Mouse (Mus musculus): ENCODE measurements around the gene Luzp1. TPM values are rescaled to one million over a fixed set of nuclear protein-coding genes. Genes with fewer than 3 reads are reported as not detected.

Luzp1 gene
- polyA plus RNA-seq, 1 experiment from 2014 or later = 115 TPM

- H3K9ac ChIP-seq (ENCODE audit: low read depth, low read length) = no peak overlapping the region
- H3K9me3 ChIP-seq (ENCODE audit: control insufficient read depth, low read length) = no peaks in the 10 kb centered on the region
- ATAC-seq = no peak
- H3K4me1 ChIP-seq (ENCODE audit: control insufficient read depth, insufficient read depth, low read length) = no peaks in the 10 kb centered on the region
- H3K4me3 ChIP-seq (ENCODE audit: low read length) = no peak overlapping the region
- H3K4me2 ChIP-seq (ENCODE audit: low read depth, low read length) = no peak overlapping the region
- H3K27ac ChIP-seq (ENCODE audit: low read length) = no peak overlapping the region
- H3K27me3 ChIP-seq (replicated peaks; ENCODE audit: control insufficient read depth, insufficient read depth, low read length) = no peaks in the 10 kb centered on the region
- no peaks in the 10 kb centered on the region for H3K36me3 ChIP-seq (ENCODE audit: control insufficient read depth, insufficient read depth, low read length)
- 74% methylated on average over 5 of the region's 5 CpGs for WGBS
These were observed 52.3 kb downstream of the Luzp1 start for GRCm38 (mm10) chr4:136521898-136522297.

- no peak overlapping the region for H3K9ac ChIP-seq (ENCODE audit: low read depth, low read length)
- WGBS = 87% methylated on average over 2 of the region's 2 CpGs
- no peak for ATAC-seq
- H3K4me1 ChIP-seq (ENCODE audit: control insufficient read depth, insufficient read depth, low read length) = no peaks in the 10 kb centered on the region
- no peaks in the 10 kb centered on the region for H3K9me3 ChIP-seq (ENCODE audit: control insufficient read depth, low read length)
- no peak overlapping the region for H3K27ac ChIP-seq (ENCODE audit: low read length)
- no peaks in the 10 kb centered on the region for H3K27me3 ChIP-seq (replicated peaks; ENCODE audit: control insufficient read depth, insufficient read depth, low read length)
- H3K4me2 ChIP-seq (ENCODE audit: low read depth, low read length) = no peak overlapping the region
- H3K4me3 ChIP-seq (ENCODE audit: low read length) = no peak overlapping the region
- H3K36me3 ChIP-seq (ENCODE audit: control insufficient read depth, insufficient read depth, low read length) = no peaks in the 10 kb centered on the region
These were observed 54.7 kb downstream of the Luzp1 start for GRCm38 (mm10) chr4:136524309-136524708.

GRCm38 (mm10) chr4:136526412-136526811 lies 56.9 kb downstream of the Luzp1 start:
- ATAC-seq = peak; percentile 72; the same call in 1 of the 2 replicates
- Histone ChIP-seq H3K27me3 (replicated peaks; ENCODE audit: control insufficient read depth, insufficient read depth, low read length) (no peaks in the 10 kb centered on the region), H3K4me2 (ENCODE audit: low read depth, low read length) (no peak overlapping the region), H3K36me3 (ENCODE audit: control insufficient read depth, insufficient read depth, low read length) (no peaks in the 10 kb centered on the region), H3K4me3 (ENCODE audit: low read length) (no peak overlapping the region), H3K9me3 (ENCODE audit: control insufficient read depth, low read length) (no peaks in the 10 kb centered on the region), H3K9ac (ENCODE audit: low read depth, low read length) (no peak overlapping the region), H3K4me1 (ENCODE audit: control insufficient read depth, insufficient read depth, low read length) (no peaks in the 10 kb centered on the region), H3K27ac (ENCODE audit: low read length) (no peak overlapping the region)
- 19% methylated on average over 4 of the region's 4 CpGs for WGBS

GRCm38 (mm10) chr4:136545151-136545550 lies 75.6 kb downstream of the Luzp1 start:
- no peak overlapping the region for H3K27ac ChIP-seq (ENCODE audit: low read length)
- H3K4me1 ChIP-seq (ENCODE audit: control insufficient read depth, insufficient read depth, low read length) = peaks cover 4% of the 10 kb centered on the region; the same call in 1 of the 2 replicates
- no peak overlapping the region for H3K4me2 ChIP-seq (ENCODE audit: low read depth, low read length)
- no peak overlapping the region for H3K4me3 ChIP-seq (ENCODE audit: low read length)
- H3K9ac ChIP-seq (ENCODE audit: low read depth, low read length) = no peak overlapping the region
- no peaks in the 10 kb centered on the region for H3K27me3 ChIP-seq (replicated peaks; ENCODE audit: control insufficient read depth, insufficient read depth, low read length)
- H3K9me3 ChIP-seq (ENCODE audit: control insufficient read depth, low read length) = no peaks in the 10 kb centered on the region
- WGBS = 84% methylated on average over 3 of the region's 3 CpGs
- peaks cover 9% of the 10 kb centered on the region for H3K36me3 ChIP-seq (ENCODE audit: control insufficient read depth, insufficient read depth, low read length)
- ATAC-seq = no peak

GRCm38 (mm10) chr4:136546279-136547045 lies 76.9 kb downstream of the Luzp1 start:
- peaks cover 18% of the 10 kb centered on the region for H3K36me3 ChIP-seq (ENCODE audit: control insufficient read depth, insufficient read depth, low read length)
- H3K27ac ChIP-seq (ENCODE audit: low read length) = no peak overlapping the region
- peak; percentile 71 for ATAC-seq
- H3K4me1 ChIP-seq (ENCODE audit: control insufficient read depth, insufficient read depth, low read length) = peaks cover 4% of the 10 kb centered on the region; the same call in 1 of the 2 replicates
- H3K4me3 ChIP-seq (ENCODE audit: low read length) = no peak overlapping the region
- 48% methylated on average over 3 of the region's 3 CpGs for WGBS
- H3K9ac ChIP-seq (ENCODE audit: low read depth, low read length) = no peak overlapping the region
- H3K9me3 ChIP-seq (ENCODE audit: control insufficient read depth, low read length) = no peaks in the 10 kb centered on the region
- H3K27me3 ChIP-seq (replicated peaks; ENCODE audit: control insufficient read depth, insufficient read depth, low read length) = no peaks in the 10 kb centered on the region
- H3K4me2 ChIP-seq (ENCODE audit: low read depth, low read length) = no peak overlapping the region

- no peak overlapping the region for H3K4me2 ChIP-seq (ENCODE audit: low read depth, low read length)
- no peak overlapping the region for H3K4me3 ChIP-seq (ENCODE audit: low read length)
- peaks cover 21% of the 10 kb centered on the region for H3K36me3 ChIP-seq (ENCODE audit: control insufficient read depth, insufficient read depth, low read length)
- no peak overlapping the region for H3K27ac ChIP-seq (ENCODE audit: low read length)
- ATAC-seq = no peak
- H3K4me1 ChIP-seq (ENCODE audit: control insufficient read depth, insufficient read depth, low read length) = peaks cover 4% of the 10 kb centered on the region; the same call in 1 of the 2 replicates
- no peaks in the 10 kb centered on the region for H3K27me3 ChIP-seq (replicated peaks; ENCODE audit: control insufficient read depth, insufficient read depth, low read length)
- H3K9me3 ChIP-seq (ENCODE audit: control insufficient read depth, low read length) = no peaks in the 10 kb centered on the region
- no peak overlapping the region for H3K9ac ChIP-seq (ENCODE audit: low read depth, low read length)
- WGBS = 93% methylated on average over 1 of the region's 1 CpGs
These were observed 78.2 kb downstream of the Luzp1 start for GRCm38 (mm10) chr4:136547721-136548120.

GRCm38 (mm10) chr4:136548381-136548801 lies 78.8 kb downstream of the Luzp1 start:
- H3K36me3 ChIP-seq (ENCODE audit: control insufficient read depth, insufficient read depth, low read length) = peaks cover 25% of the 10 kb centered on the region
- H3K4me3 ChIP-seq (ENCODE audit: low read length) = no peak overlapping the region
- H3K4me1 ChIP-seq (ENCODE audit: control insufficient read depth, insufficient read depth, low read length) = peaks cover 4% of the 10 kb centered on the region; the same call in 1 of the 2 replicates
- no peak overlapping the region for H3K9ac ChIP-seq (ENCODE audit: low read depth, low read length)
- 72% methylated on average over 1 of the region's 1 CpGs for WGBS
- no peaks in the 10 kb centered on the region for H3K9me3 ChIP-seq (ENCODE audit: control insufficient read depth, low read length)
- H3K27ac ChIP-seq (ENCODE audit: low read length) = no peak overlapping the region
- no peaks in the 10 kb centered on the region for H3K27me3 ChIP-seq (replicated peaks; ENCODE audit: control insufficient read depth, insufficient read depth, low read length)
- ATAC-seq = no peak
- H3K4me2 ChIP-seq (ENCODE audit: low read depth, low read length) = no peak overlapping the region

GRCm38 (mm10) chr4:136553108-136553507 lies 83.5 kb downstream of the Luzp1 start:
- H3K27me3 ChIP-seq (replicated peaks; ENCODE audit: control insufficient read depth, insufficient read depth, low read length) = no peaks in the 10 kb centered on the region
- H3K36me3 ChIP-seq (ENCODE audit: control insufficient read depth, insufficient read depth, low read length) = peaks cover 33% of the 10 kb centered on the region
- no peaks in the 10 kb centered on the region for H3K9me3 ChIP-seq (ENCODE audit: control insufficient read depth, low read length)
- H3K4me1 ChIP-seq (ENCODE audit: control insufficient read depth, insufficient read depth, low read length) = peaks cover 3% of the 10 kb centered on the region
- ATAC-seq = no peak
- no peak overlapping the region for H3K4me3 ChIP-seq (ENCODE audit: low read length)
- no peak overlapping the region for H3K27ac ChIP-seq (ENCODE audit: low read length)
- no peak overlapping the region for H3K4me2 ChIP-seq (ENCODE audit: low read depth, low read length)
- no peak overlapping the region for H3K9ac ChIP-seq (ENCODE audit: low read depth, low read length)
- WGBS = 71% methylated on average over 1 of the region's 1 CpGs

GRCm38 (mm10) chr4:136557638-136558037 lies 88.1 kb downstream of the Luzp1 start:
- Histone ChIP-seq H3K4me2 (ENCODE audit: low read depth, low read length) (no peak overlapping the region), H3K4me1 (ENCODE audit: control insufficient read depth, insufficient read depth, low read length) (peaks cover 5% of the 10 kb centered on the region; the same call in 1 of the 2 replicates), H3K4me3 (ENCODE audit: low read length) (no peak overlapping the region), H3K9me3 (ENCODE audit: control insufficient read depth, low read length) (no peaks in the 10 kb centered on the region), H3K27me3 (replicated peaks; ENCODE audit: control insufficient read depth, insufficient read depth, low read length) (no peaks in the 10 kb centered on the region), H3K36me3 (ENCODE audit: control insufficient read depth, insufficient read depth, low read length) (peaks cover 29% of the 10 kb centered on the region), H3K27ac (ENCODE audit: low read length) (no peak overlapping the region), H3K9ac (ENCODE audit: low read depth, low read length) (no peak overlapping the region)
- 82% methylated on average over 2 of the region's 2 CpGs for WGBS
- ATAC-seq = peak; percentile 61

All from intestine, embryonic 16.5 days (tissue).